Comparison of ENCODE assay signal across 8 mouse cellular contexts in genomic region chr6:119864341-119865034, GRCm38 (mm10). TPM values are rescaled to one million over a fixed set of nuclear protein-coding genes. Genes with fewer than 3 reads are reported as not detected.
A peak's percentile ranks its signal among the peaks of the same experiment; 100 is the strongest.
DNase-seq lines count a peak whose midpoint lies in the region; ATAC-seq and TF ChIP-seq lines count a peak whose summit lies in the region.

No protein-coding gene starts in this region.

- H3K9me3 ChIP-seq in hindbrain, embryonic 14.5 days (ENCODE audit: control insufficient read depth, low read length) = no peaks in the 10 kb centered on the region
- H3K9me3 ChIP-seq in hindbrain, embryonic 11.5 days (ENCODE audit: control insufficient read depth, low read length) = no peaks in the 10 kb centered on the region
- H3K9me3 ChIP-seq in forebrain, postnatal 0 days (ENCODE audit: low read length) = no peaks in the 10 kb centered on the region

- DNase-seq in hindbrain, embryonic 14.5 days (ENCODE audit: low spot score) = peak; percentile 73
- DNase-seq in hindbrain, embryonic 11.5 days (ENCODE audit: low spot score) = no peak
- DNase-seq in adrenal gland, adult 8-10 months = peak; percentile 19
- DNase-seq in forebrain, postnatal 0 days = peak; percentile 90
- DNase-seq in heart, postnatal 4 days = peak; percentile 84
- peak; percentile 75 to 78 for DNase-seq in left cerebral cortex, postnatal 36 days (ENCODE audit: low spot score in 2 of 2)
- no peak for DNase-seq in spleen, adult 18-20 months

- no peak overlapping the region for H3K4me2 ChIP-seq in hindbrain, embryonic 14.5 days (replicated peaks)
- no peak overlapping the region for H3K4me2 ChIP-seq in hindbrain, embryonic 11.5 days (replicated peaks; ENCODE audit: low read depth, low read length)
- H3K4me2 ChIP-seq in forebrain, postnatal 0 days (ENCODE audit: low read depth) = peak overlapping the region; percentile 21; the same call in 1 of the 2 replicates

- WGBS in hindbrain, embryonic 14.5 days = 84% methylated on average over 11 of the region's 11 CpGs
- 93% methylated on average over 11 of the region's 11 CpGs for WGBS in hindbrain, embryonic 11.5 days
- WGBS in forebrain, postnatal 0 days = 54% methylated on average over 11 of the region's 11 CpGs

- TF ChIP-seq CTCF in forebrain, postnatal 0 days (IDR thresholded peaks at IDR 0.05; ENCODE audit: low read depth) = no peak

- no peaks in the 10 kb centered on the region for H3K36me3 ChIP-seq in hindbrain, embryonic 14.5 days (replicated peaks; ENCODE audit: control insufficient read depth, insufficient read depth)
- no peaks in the 10 kb centered on the region for H3K36me3 ChIP-seq in hindbrain, embryonic 11.5 days (ENCODE audit: control insufficient read depth, insufficient read depth, low read length)
- no peaks in the 10 kb centered on the region for H3K36me3 ChIP-seq in forebrain, postnatal 0 days (ENCODE audit: insufficient read depth)

- no peak; the same call in 1 of the 2 replicates for ATAC-seq in hindbrain, embryonic 14.5 days (ENCODE audit: low FRiP score)
- ATAC-seq in hindbrain, embryonic 11.5 days (ENCODE audit: low FRiP score) = no peak
- ATAC-seq in forebrain, postnatal 0 days = peak; percentile 96
- no peak for ATAC-seq in megakaryocyte, adult 5-6 weeks (ENCODE audit: poor library complexity, severe bottlenecking)

- H3K9ac ChIP-seq in hindbrain, embryonic 14.5 days = no peak overlapping the region
- H3K9ac ChIP-seq in hindbrain, embryonic 11.5 days (ENCODE audit: low read depth, low read length) = no peak overlapping the region
- no peak overlapping the region for H3K9ac ChIP-seq in forebrain, postnatal 0 days

- H3K27me3 ChIP-seq in hindbrain, embryonic 14.5 days (ENCODE audit: control insufficient read depth, insufficient read depth, low read length) = no peaks in the 10 kb centered on the region
- no peaks in the 10 kb centered on the region for H3K27me3 ChIP-seq in hindbrain, embryonic 11.5 days (ENCODE audit: control insufficient read depth, insufficient read depth, low read length)
- H3K27me3 ChIP-seq in forebrain, postnatal 0 days (ENCODE audit: insufficient read depth, low read length) = no peaks in the 10 kb centered on the region

- no peak overlapping the region for H3K27ac ChIP-seq in hindbrain, embryonic 14.5 days
- H3K27ac ChIP-seq in hindbrain, embryonic 11.5 days (ENCODE audit: low read depth, low read length) = no peak overlapping the region
- H3K27ac ChIP-seq in forebrain, postnatal 0 days (ENCODE audit: low read depth, low read length) = peak overlapping the region; percentile 79

- no peaks in the 10 kb centered on the region for H3K4me1 ChIP-seq in hindbrain, embryonic 14.5 days (replicated peaks; ENCODE audit: control insufficient read depth, insufficient read depth, low read length)
- H3K4me1 ChIP-seq in hindbrain, embryonic 11.5 days (replicated peaks; ENCODE audit: control insufficient read depth, insufficient read depth, low read length) = no peaks in the 10 kb centered on the region
- no peaks in the 10 kb centered on the region for H3K4me1 ChIP-seq in forebrain, postnatal 0 days (ENCODE audit: insufficient read depth)

- H3K4me3 ChIP-seq in hindbrain, embryonic 14.5 days (replicated peaks; ENCODE audit: low read length) = no peak overlapping the region
- no peak overlapping the region for H3K4me3 ChIP-seq in hindbrain, embryonic 11.5 days (ENCODE audit: low read depth, low read length)
- no peak overlapping the region for H3K4me3 ChIP-seq in forebrain, postnatal 0 days (ENCODE audit: low read depth, low read length)

- intact Hi-C loops in left cerebral cortex, postnatal 36 days (cut with DNase I) = no loop called here

RNA-seq across cellular contexts. Expression of gene Erc1, which starts 16.5 kb away (rescaled TPM):
- 64.8 and 66.7 TPM in 2 replicates for polyA plus RNA-seq in hindbrain, embryonic 14.5 days (2014; fragmentation: Nextera tagmentation; extraction: Ambion mirVana)
- 30.0 and 44.0 TPM in 2 replicates for polyA plus RNA-seq in hindbrain, embryonic 11.5 days (2014; fragmentation: Nextera tagmentation; extraction: Ambion mirVana)
- 10 to 100 TPM; 16.4 to 29.0 (median 21.4) TPM for total RNA-seq in adrenal gland, adult 8-10 months (2022)
- total RNA-seq in forebrain, postnatal 0 days (2014; rRNA removed) = 67.2 and 83.3 TPM in 2 replicates
- 30.5 and 43.3 TPM in 2 replicates for polyA plus RNA-seq in forebrain, postnatal 0 days (2015; fragmentation: Nextera tagmentation; extraction: Ambion mirVana)
- total RNA-seq in heart, postnatal 4 days (2021) = 10 to 100 TPM; 42.2 to 44.4 TPM
- 10 to 100 TPM; 46.0 to 54.0 TPM for total RNA-seq in left cerebral cortex, postnatal 36 days (2021)
- total RNA-seq in megakaryocyte, adult 5-6 weeks (2015) = 1.0 and 1.3 TPM in 2 replicates
- total RNA-seq in megakaryocyte, adult 5-6 weeks (2017) = 2.1 and 5.2 TPM in 2 replicates

RNA-seq across cellular contexts. Expression of gene Rad52, which starts 38.0 kb away (rescaled TPM):
- polyA plus RNA-seq in hindbrain, embryonic 14.5 days (2014; fragmentation: Nextera tagmentation; extraction: Ambion mirVana) = 21.8 and 25.4 TPM in 2 replicates
- polyA plus RNA-seq in hindbrain, embryonic 11.5 days (2014; fragmentation: Nextera tagmentation; extraction: Ambion mirVana) = 24.0 and 28.5 TPM in 2 replicates
- 10 to 100 TPM; 15.6 to 33.5 (median 22.0) TPM for total RNA-seq in adrenal gland, adult 8-10 months (2022)
- total RNA-seq in forebrain, postnatal 0 days (2014; rRNA removed) = 35.2 and 36.1 TPM in 2 replicates
- 18.4 and 19.1 TPM in 2 replicates for polyA plus RNA-seq in forebrain, postnatal 0 days (2015; fragmentation: Nextera tagmentation; extraction: Ambion mirVana)
- total RNA-seq in heart, postnatal 4 days (2021) = 10 to 100 TPM; 14.8 to 15.4 TPM
- 10 to 100 TPM; 37.8 to 51.5 TPM for total RNA-seq in left cerebral cortex, postnatal 36 days (2021)
- total RNA-seq in megakaryocyte, adult 5-6 weeks (2015) = 19.2 and 19.9 TPM in 2 replicates
- total RNA-seq in megakaryocyte, adult 5-6 weeks (2017) = 12.4 and 13.2 TPM in 2 replicates

Comparison
In these comparisons a context has a peak if more than half of its experiments do, and no peak if none do; other contexts are left out.
1. DNase-seq: peak in hindbrain, embryonic 14.5 days (single experiment), adrenal gland, adult 8-10 months (single experiment), forebrain, postnatal 0 days (single experiment), heart, postnatal 4 days (single experiment) and left cerebral cortex, postnatal 36 days (2 of 2); none in hindbrain, embryonic 11.5 days (single experiment) and spleen, adult 18-20 months (0 of 2).